Mouse (Mus musculus) bone marrow macrophage, adult 2 months (primary cell): ENCODE results near the gene Nr4a1.

Experiments used
- CTCF ChIP-seq: IDR thresholded peaks from 2 replicates; pipeline ENCODE4 v1.5.1; 2012; ENCODE audit warnings: low read depth, mild to moderate bottlenecking, low read length, moderate library complexity
- POLR2A ChIP-seq: IDR thresholded peaks from 2 replicates; pipeline ENCODE4 v1.6.1; 2012; ENCODE audit warnings: mild to moderate bottlenecking, low read depth, low read length, borderline replicate concordance

DNA sequence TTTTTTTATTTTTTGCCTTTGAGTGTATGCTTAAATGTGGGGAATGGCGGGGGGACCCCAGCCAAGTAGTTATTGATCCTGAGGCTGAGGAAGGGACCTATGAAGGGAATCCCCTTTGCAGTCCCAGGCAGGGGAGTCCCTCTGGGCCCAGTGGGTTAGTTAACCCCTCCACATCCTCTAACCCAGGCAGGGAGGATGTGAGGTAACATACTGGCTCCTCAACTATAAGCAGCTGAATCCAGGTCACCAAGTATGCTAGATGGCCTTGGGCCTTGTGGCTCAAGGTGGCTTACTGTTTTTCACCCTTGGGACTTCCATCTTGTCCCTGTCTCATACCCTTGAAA lies 6.9 kb upstream of the Nr4a1 start:
- no peak for TF ChIP-seq CTCF
- no peak for TF ChIP-seq POLR2A
